Mouse (Mus musculus): ENCODE measurements around the gene Chrnb2. TPM values are rescaled to one million over a fixed set of nuclear protein-coding genes. Genes with fewer than 3 reads are reported as not detected.

The Chrnb2 gene
- polyA plus RNA-seq, 1 experiment from 2014 or later = 12.0 TPM

GRCm38 (mm10) chr3:89715207-89715966, 49.0 kb downstream of the Chrnb2 start:
- peak; percentile 71 for ATAC-seq (ENCODE audit: low FRiP score)
- H3K4me3 ChIP-seq (ENCODE audit: low read depth, low read length) = peak overlapping the region; percentile 98
- no peaks in the 10 kb centered on the region for H3K27me3 ChIP-seq (ENCODE audit: control insufficient read depth, insufficient read depth, low read length)
- H3K36me3 ChIP-seq (ENCODE audit: control insufficient read depth, insufficient read depth, low read length) = no peaks in the 10 kb centered on the region
- no peaks in the 10 kb centered on the region for H3K9me3 ChIP-seq (ENCODE audit: control insufficient read depth, low read length)
- 3% methylated on average over 54 of the region's 59 CpGs for WGBS
- 0 out of 2 replicates have a peak, but pooled peaks cover 2% of the 10 kb centered on the region for H3K4me1 ChIP-seq (replicated peaks; ENCODE audit: control insufficient read depth, insufficient read depth, low read length)
- DNase-seq (ENCODE audit: low spot score) = peak; percentile 57
- H3K9ac ChIP-seq (ENCODE audit: low read depth, low read length) = peak overlapping the region; percentile 90
- peak overlapping the region; percentile 71 for H3K27ac ChIP-seq (ENCODE audit: low read depth, low read length)
- H3K4me2 ChIP-seq (replicated peaks; ENCODE audit: low read depth, low read length) = peak overlapping the region; percentile 86

GRCm38 (mm10) chr3:89714359-89715206, 49.8 kb downstream of the Chrnb2 start, which contains the start of gene Adar:
Adar (plus strand) TSS chr3:89715022.
- H3K4me2 ChIP-seq (replicated peaks; ENCODE audit: low read depth, low read length) = peak within 1 kb of the TSS; percentile 86
- H3K27ac ChIP-seq (ENCODE audit: low read depth, low read length) = peak within 1 kb of the TSS; percentile 71
- 0 out of 2 replicates have a peak, but pooled peaks cover 2% of the 10 kb centered on the region for H3K4me1 ChIP-seq (replicated peaks; ENCODE audit: control insufficient read depth, insufficient read depth, low read length)
- H3K27me3 ChIP-seq (ENCODE audit: control insufficient read depth, insufficient read depth, low read length) = no peaks in the 10 kb centered on the region
- 8% methylated on average over 28 of the region's 28 CpGs for WGBS
- H3K9me3 ChIP-seq (ENCODE audit: control insufficient read depth, low read length) = no peaks in the 10 kb centered on the region
- peak within 1 kb of the TSS; percentile 90 for H3K9ac ChIP-seq (ENCODE audit: low read depth, low read length)
- H3K4me3 ChIP-seq (ENCODE audit: low read depth, low read length) = peak within 1 kb of the TSS; percentile 98
- peak; percentile 87 for ATAC-seq (ENCODE audit: low FRiP score)
- no peaks in the 10 kb centered on the region for H3K36me3 ChIP-seq (ENCODE audit: control insufficient read depth, insufficient read depth, low read length)
- peak; percentile 91 for DNase-seq (ENCODE audit: low spot score)

GRCm38 (mm10) chr3:89704064-89704463, 60.4 kb downstream of the Chrnb2 start:
- Histone ChIP-seq H3K27ac (ENCODE audit: low read depth, low read length) (no peak overlapping the region), H3K4me2 (replicated peaks; ENCODE audit: low read depth, low read length) (no peak overlapping the region), H3K9ac (ENCODE audit: low read depth, low read length) (no peak overlapping the region), H3K27me3 (ENCODE audit: control insufficient read depth, insufficient read depth, low read length) (no peaks in the 10 kb centered on the region), H3K36me3 (ENCODE audit: control insufficient read depth, insufficient read depth, low read length) (no peaks in the 10 kb centered on the region), H3K4me3 (ENCODE audit: low read depth, low read length) (no peak overlapping the region), H3K9me3 (ENCODE audit: control insufficient read depth, low read length) (no peaks in the 10 kb centered on the region), H3K4me1 (replicated peaks; ENCODE audit: control insufficient read depth, insufficient read depth, low read length) (no peaks in the 10 kb centered on the region)
- DNase-seq (ENCODE audit: low spot score) (no peak), ATAC-seq (ENCODE audit: low FRiP score) (no peak)
- WGBS = 85% methylated on average over 6 of the region's 6 CpGs

GRCm38 (mm10) chr3:89703596-89703995, 60.8 kb downstream of the Chrnb2 start:
- WGBS = 59% methylated on average over 3 of the region's 3 CpGs

GRCm38 (mm10) chr3:89700461-89700860, 64.0 kb downstream of the Chrnb2 start:
- Histone ChIP-seq H3K9ac (ENCODE audit: low read depth, low read length) (no peak overlapping the region), H3K27me3 (ENCODE audit: control insufficient read depth, insufficient read depth, low read length) (no peaks in the 10 kb centered on the region), H3K4me3 (ENCODE audit: low read depth, low read length) (no peak overlapping the region), H3K27ac (ENCODE audit: low read depth, low read length) (no peak overlapping the region), H3K4me2 (replicated peaks; ENCODE audit: low read depth, low read length) (no peak overlapping the region), H3K4me1 (replicated peaks; ENCODE audit: control insufficient read depth, insufficient read depth, low read length) (no peaks in the 10 kb centered on the region), H3K9me3 (ENCODE audit: control insufficient read depth, low read length) (no peaks in the 10 kb centered on the region), H3K36me3 (ENCODE audit: control insufficient read depth, insufficient read depth, low read length) (no peaks in the 10 kb centered on the region)
- 67% methylated on average over 11 of the region's 11 CpGs for WGBS
- DNase-seq (ENCODE audit: low spot score) = no peak
- no peak for ATAC-seq (ENCODE audit: low FRiP score)

More at GRCm38 (mm10) chr3:89703596-89703995, 60.8 kb downstream of the Chrnb2 start:
- H3K9me3 ChIP-seq (ENCODE audit: control insufficient read depth, low read length) = no peaks in the 10 kb centered on the region
- DNase-seq (ENCODE audit: low spot score) (no peak), ATAC-seq (ENCODE audit: low FRiP score) (no peak)
- H3K36me3 ChIP-seq (ENCODE audit: control insufficient read depth, insufficient read depth, low read length) = no peaks in the 10 kb centered on the region
- H3K27me3 ChIP-seq (ENCODE audit: control insufficient read depth, insufficient read depth, low read length) = no peaks in the 10 kb centered on the region
- no peak overlapping the region for H3K9ac ChIP-seq (ENCODE audit: low read depth, low read length)
- H3K4me3 ChIP-seq (ENCODE audit: low read depth, low read length) = no peak overlapping the region
- H3K4me1 ChIP-seq (replicated peaks; ENCODE audit: control insufficient read depth, insufficient read depth, low read length) = no peaks in the 10 kb centered on the region
- no peak overlapping the region for H3K4me2 ChIP-seq (replicated peaks; ENCODE audit: low read depth, low read length)
- no peak overlapping the region for H3K27ac ChIP-seq (ENCODE audit: low read depth, low read length)

GRCm38 (mm10) chr3:89698958-89699357, 65.5 kb downstream of the Chrnb2 start:
- Histone ChIP-seq H3K27ac (ENCODE audit: low read depth, low read length) (no peak overlapping the region), H3K4me1 (replicated peaks; ENCODE audit: control insufficient read depth, insufficient read depth, low read length) (no peaks in the 10 kb centered on the region), H3K4me3 (ENCODE audit: low read depth, low read length) (no peak overlapping the region), H3K27me3 (ENCODE audit: control insufficient read depth, insufficient read depth, low read length) (no peaks in the 10 kb centered on the region), H3K4me2 (replicated peaks; ENCODE audit: low read depth, low read length) (no peak overlapping the region), H3K9me3 (ENCODE audit: control insufficient read depth, low read length) (no peaks in the 10 kb centered on the region), H3K9ac (ENCODE audit: low read depth, low read length) (no peak overlapping the region), H3K36me3 (ENCODE audit: control insufficient read depth, insufficient read depth, low read length) (no peaks in the 10 kb centered on the region)
- DNase-seq (ENCODE audit: low spot score) (no peak), ATAC-seq (ENCODE audit: low FRiP score) (no peak)
- WGBS = 96% methylated on average over 1 of the region's 1 CpGs

Other genes starting within 250 kb of the Chrnb2 start
- gene Kcnn3, start 244.5 kb downstream of the Chrnb2 start, polyA plus RNA-seq (2014; fragmentation: Nextera tagmentation; extraction: Ambion mirVana) = 1.5 and 2.9 TPM in 2 replicates
- 15.1 and 16.4 TPM in 2 replicates for gene Adar, start 49.6 kb downstream of the Chrnb2 start, polyA plus RNA-seq (2014; fragmentation: Nextera tagmentation; extraction: Ambion mirVana)
- 21.9 and 24.9 TPM in 2 replicates for gene Ube2q1, start 9.0 kb upstream of the Chrnb2 start, polyA plus RNA-seq (2014; fragmentation: Nextera tagmentation; extraction: Ambion mirVana)
- 2.2 TPM in 2 replicates for gene She, start 66.7 kb upstream of the Chrnb2 start, polyA plus RNA-seq (2014; fragmentation: Nextera tagmentation; extraction: Ambion mirVana)
- gene Il6ra, start 148.6 kb upstream of the Chrnb2 start, polyA plus RNA-seq (2014; fragmentation: Nextera tagmentation; extraction: Ambion mirVana) = 0.18 and 0.22 TPM in 2 replicates
- gene Atp8b2, start 198.9 kb upstream of the Chrnb2 start, polyA plus RNA-seq (2014; fragmentation: Nextera tagmentation; extraction: Ambion mirVana) = 12.0 and 19.1 TPM in 2 replicates
- gene Hax1, start 234.1 kb upstream of the Chrnb2 start, polyA plus RNA-seq (2014; fragmentation: Nextera tagmentation; extraction: Ambion mirVana) = 178 and 182 TPM in 2 replicates